Mouse (Mus musculus) kidney, adult 2 months (tissue): ENCODE data around the gene Ctdsp1. TPM values are rescaled to one million over a fixed set of nuclear protein-coding genes. Genes with fewer than 3 reads are reported as not detected.

ENCODE experiments used
- DNase-seq: peaks from one replicate; pipeline ENCODE4 v3.0.0; 2021
- H3K27ac ChIP-seq: fragments of 200-500 bp; 2 replicates; pipeline ENCODE4 v1.5.1; 2012; ENCODE audit warnings: low read depth, low read length, control low read depth, inconsistent platforms; ENCODE audit not compliant: insufficient read depth
- H3K27me3 ChIP-seq: fragments of 200-500 bp; replicated peaks from 2 replicates; pipeline ENCODE4 v1.6.1; 2012; ENCODE audit warnings: mild to moderate bottlenecking, moderate library complexity, low read length, inconsistent platforms; ENCODE audit not compliant: control insufficient read depth, insufficient read depth
- H3K36me3 ChIP-seq: fragments of 200-500 bp; 2 replicates; pipeline ENCODE4 v1.6.1; 2012; ENCODE audit warnings: mild to moderate bottlenecking, moderate library complexity, low read length, inconsistent platforms; ENCODE audit not compliant: control insufficient read depth, insufficient read depth
- H3K4me1 ChIP-seq: fragments of 200-500 bp; 2 replicates; pipeline ENCODE4 v1.6.1; 2011; ENCODE audit warnings: low read length; ENCODE audit not compliant: control insufficient read depth, insufficient read depth
- H3K4me3 ChIP-seq: fragments of 200-500 bp; 2 replicates; pipeline ENCODE4 v1.5.1; 2011; ENCODE audit warnings: mild to moderate bottlenecking, low read depth, low read length, control low read depth; ENCODE audit not compliant: insufficient read depth
- CTCF ChIP-seq: fragments of 200-500 bp; conservative IDR thresholded peaks from 2 replicates; pipeline ENCODE4 v1.5.1; 2011; ENCODE audit warnings: low read depth, mild to moderate bottlenecking, control low read depth, low read length, moderate library complexity, mixed read lengths; ENCODE audit not compliant: insufficient read depth, insufficient read length
- POLR2A ChIP-seq: fragments of 200-500 bp; IDR thresholded peaks from one replicate; pipeline ENCODE4 v1.6.1; 2011; ENCODE audit warnings: low read depth, low read length, control low read depth
- WGBS: fragments of 180-500 bp; shearing (Covaris S2); methylation state at CpG from one replicate; pipeline ENCODE4 v1.1.7; 2018; 5-methylcytosine and 5-hydroxymethylcytosine counted together
- polyA plus RNA-seq: library from polyadenylated mRNA; depleted of rRNA; stranded (reverse); fragments of >200 nt; gene quantifications from 2 replicates; pipeline ENCODE4 v1.2.3, GENCODE M21; 2012

The Ctdsp1 gene
- polyA plus RNA-seq, 1 experiment: 187 TPM

DNA sequence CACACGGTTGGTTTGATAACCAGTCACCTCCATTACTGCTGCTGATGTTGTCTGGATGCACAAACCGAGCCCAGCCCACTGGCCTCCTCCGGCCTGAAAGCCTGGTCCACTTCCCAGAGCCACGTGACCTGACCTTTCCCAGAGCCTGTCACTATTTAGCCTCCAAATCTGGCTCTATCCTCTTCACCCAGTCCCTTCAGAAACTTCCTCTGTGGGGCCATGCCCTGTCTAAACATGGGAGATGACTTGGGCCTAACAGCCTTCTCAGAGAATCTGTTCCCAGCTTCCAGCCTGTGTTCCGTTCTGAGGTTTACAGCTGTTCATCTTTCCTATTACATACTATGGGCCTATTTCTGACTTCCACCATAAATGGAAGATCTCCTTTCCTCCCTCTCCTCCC is 27.9 kb upstream of the Ctdsp1 start:
- no peak for TF ChIP-seq POLR2A
- no peak for TF ChIP-seq CTCF
- no peak overlapping the region for H3K27ac ChIP-seq

GRCm38 (mm10) chr1:74364270-74364669 is 27.0 kb upstream of the Ctdsp1 start:
- TF ChIP-seq POLR2A: no peak
- no peaks in the 10 kb centered on the region for H3K4me1 ChIP-seq
- no peaks in the 10 kb centered on the region for H3K36me3 ChIP-seq
- 63% methylated on average over 8 of the region's 8 CpGs for WGBS
- no peak overlapping the region for H3K27ac ChIP-seq
- no peaks in the 10 kb centered on the region for H3K27me3 ChIP-seq
- DNase-seq: no peak
- no peak overlapping the region for H3K4me3 ChIP-seq

More for the DNA sequence above, 27.9 kb upstream of the Ctdsp1 start:
- Histone ChIP-seq H3K4me3 (no peak overlapping the region), H3K4me1 (no peaks in the 10 kb centered on the region), H3K36me3 (no peaks in the 10 kb centered on the region), H3K27me3 (no peaks in the 10 kb centered on the region)
- WGBS: 58% methylated on average over 5 of the region's 5 CpGs
- no peak for DNase-seq

DNA sequence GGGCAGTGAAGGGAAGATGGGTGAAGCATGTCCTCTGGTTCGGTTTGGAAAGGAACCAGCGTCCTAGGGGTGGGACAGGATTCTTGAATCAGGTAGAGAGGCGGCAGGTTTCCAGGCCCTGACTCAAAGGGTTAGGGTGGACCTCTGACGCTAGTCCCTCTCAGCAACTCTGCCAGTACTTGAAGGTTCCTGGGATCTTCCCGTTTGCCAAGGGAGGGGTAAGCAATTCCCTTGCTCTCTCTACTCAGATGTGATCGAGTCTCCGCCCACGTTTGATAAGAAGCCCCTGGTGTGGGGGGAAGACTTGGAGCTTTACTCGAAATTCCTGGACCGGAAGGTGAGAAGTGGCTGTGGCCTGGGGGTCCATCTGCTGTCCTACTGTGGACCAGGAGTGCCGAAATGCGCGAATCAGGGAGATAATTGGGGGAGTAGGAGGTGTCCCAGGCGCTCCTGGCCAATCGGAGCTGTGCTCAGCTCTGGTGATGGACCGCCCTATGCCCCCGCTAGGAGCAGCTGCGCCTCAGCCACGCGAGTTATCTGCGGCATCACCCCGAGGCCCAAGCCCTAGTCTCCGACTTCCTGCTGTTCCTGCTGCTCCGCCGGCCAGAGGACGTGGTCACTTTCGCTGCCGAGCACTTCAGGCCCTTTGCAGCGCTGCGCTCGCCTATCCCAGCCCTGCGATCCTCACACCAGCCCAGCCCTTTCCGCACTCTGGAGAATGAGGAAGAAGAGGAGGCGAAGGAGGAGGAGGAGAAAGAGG is 23.2 kb upstream of the Ctdsp1 start:
- TF ChIP-seq CTCF (no peak), POLR2A (no peak)
- no peak overlapping the region for H3K27ac ChIP-seq
- no peaks in the 10 kb centered on the region for H3K27me3 ChIP-seq
- peak overlapping the region; percentile 14; the same call in 1 of the 2 replicates for H3K4me3 ChIP-seq
- WGBS: 22% methylated on average over 34 of the region's 34 CpGs
- DNase-seq: peak; percentile 55
- H3K36me3 ChIP-seq: no peaks in the 10 kb centered on the region
- H3K4me1 ChIP-seq: no peaks in the 10 kb centered on the region

DNA sequence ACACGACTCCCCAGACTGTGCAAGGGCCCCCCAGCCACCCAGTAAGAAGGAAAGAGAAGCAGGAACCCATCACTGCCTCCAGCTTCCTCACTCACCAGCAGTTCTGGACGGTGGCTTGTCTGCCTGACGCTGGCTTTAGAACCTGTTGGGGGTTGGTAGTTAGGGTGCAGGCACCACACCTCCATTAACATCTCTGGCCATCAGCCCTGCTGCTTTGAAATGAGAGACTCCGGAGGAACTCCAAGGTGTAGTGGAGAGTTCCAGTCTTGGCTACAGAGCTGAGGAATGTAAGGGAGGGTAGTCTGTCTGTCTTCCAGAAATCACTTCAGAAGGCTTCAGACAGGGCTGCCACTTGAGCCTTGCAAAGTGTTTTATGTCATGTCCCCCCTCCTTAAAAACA is 21.3 kb upstream of the Ctdsp1 start:
- Histone ChIP-seq H3K27me3 (no peaks in the 10 kb centered on the region), H3K36me3 (no peaks in the 10 kb centered on the region), H3K27ac (no peak overlapping the region), H3K4me1 (no peaks in the 10 kb centered on the region), H3K4me3 (no peak overlapping the region)
- no peak for DNase-seq
- TF ChIP-seq CTCF (no peak), POLR2A (no peak)
- WGBS: 51% methylated on average over 4 of the region's 4 CpGs

DNA sequence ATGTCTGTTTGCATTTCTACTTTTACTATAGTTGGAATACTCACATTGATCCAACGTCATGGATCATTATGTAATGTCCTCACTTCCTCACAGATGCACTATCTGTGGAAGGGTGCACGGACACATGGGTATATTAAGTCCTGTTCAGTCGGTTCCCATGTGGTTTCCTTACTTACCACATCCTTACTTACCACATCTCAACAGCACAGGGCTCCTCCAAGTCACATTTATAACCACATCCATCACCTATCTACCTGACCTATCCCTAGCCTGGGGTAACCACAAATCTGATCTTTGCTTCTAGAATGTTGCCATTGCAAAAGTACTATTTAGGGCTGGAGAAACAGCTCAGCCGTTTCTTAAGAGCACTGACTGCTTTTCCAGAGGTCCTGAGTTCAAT is 17.9 kb upstream of the Ctdsp1 start:
- H3K27me3 ChIP-seq: no peaks in the 10 kb centered on the region
- no peak for DNase-seq
- TF ChIP-seq CTCF (no peak), POLR2A (no peak)
- H3K4me3 ChIP-seq: no peak overlapping the region
- H3K36me3 ChIP-seq: no peaks in the 10 kb centered on the region
- no peak overlapping the region for H3K27ac ChIP-seq
- no peaks in the 10 kb centered on the region for H3K4me1 ChIP-seq
- 77% methylated on average over 4 of the region's 4 CpGs for WGBS

DNA sequence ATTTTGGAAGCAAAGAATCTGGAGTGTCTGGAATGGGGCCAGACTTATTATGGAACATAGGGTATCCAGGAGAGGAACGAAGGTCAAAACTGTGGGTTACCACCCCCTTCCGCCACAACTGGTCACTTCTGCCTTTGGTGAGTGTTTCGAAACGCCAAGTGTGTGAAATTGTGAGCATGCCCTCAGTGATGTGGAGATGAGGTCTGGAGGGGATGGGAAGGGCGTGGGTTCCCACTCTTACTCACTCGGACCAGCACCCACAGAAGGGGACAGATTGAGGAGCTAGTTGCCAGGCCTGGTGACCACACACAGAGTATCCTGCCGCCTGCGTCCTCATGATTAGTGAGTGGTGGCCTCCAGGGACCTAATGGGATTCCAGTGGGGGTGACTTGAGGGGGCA is 16.3 kb upstream of the Ctdsp1 start, which contains the start of gene Slc11a1:
Gene Slc11a1 (plus strand): TSS at position 216 of the 400 bp plus-strand sequence.
- no peak for TF ChIP-seq CTCF
- no peak for TF ChIP-seq POLR2A
- Histone ChIP-seq H3K36me3 (no peaks in the 10 kb centered on the region), H3K4me3 (0 out of 2 replicates have a peak within 1 kb of the TSS, but pooled peaks have one; percentile 1), H3K27ac (no peak within 1 kb of the TSS), H3K27me3 (no peaks in the 10 kb centered on the region), H3K4me1 (no peaks in the 10 kb centered on the region)
- WGBS: 71% methylated on average over 8 of the region's 8 CpGs
- peak; percentile 24 for DNase-seq

DNA sequence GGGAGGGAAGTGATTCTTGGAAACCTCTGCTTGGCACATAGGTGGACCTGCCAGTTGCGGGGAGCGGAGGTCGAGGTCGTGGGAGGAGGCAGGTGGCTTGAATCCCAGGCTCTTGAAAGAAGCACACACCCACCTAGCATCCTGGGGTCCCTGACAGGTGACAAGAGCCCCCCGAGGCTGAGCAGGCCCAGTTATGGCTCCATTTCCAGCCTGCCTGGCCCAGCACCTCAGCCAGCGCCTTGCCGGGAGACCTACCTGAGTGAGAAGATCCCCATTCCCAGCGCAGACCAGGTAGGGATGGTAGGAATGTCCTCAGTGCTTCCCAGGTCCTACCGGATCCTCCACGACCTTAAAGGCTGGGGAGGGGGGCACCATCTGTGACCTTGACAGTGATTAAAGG is 15.7 kb upstream of the Ctdsp1 start:
- Histone ChIP-seq H3K27me3 (no peaks in the 10 kb centered on the region), H3K4me1 (no peaks in the 10 kb centered on the region), H3K27ac (no peak overlapping the region), H3K36me3 (no peaks in the 10 kb centered on the region), H3K4me3 (0 out of 2 replicates have a peak overlapping the region, but pooled peaks have one; percentile 1)
- TF ChIP-seq POLR2A (no peak), CTCF (no peak)
- no peak for DNase-seq
- 71% methylated on average over 10 of the region's 10 CpGs for WGBS
